Mouse (Mus musculus): ENCODE measurements around the gene Arfrp1. TPM values are rescaled to one million over a fixed set of nuclear protein-coding genes. Genes with fewer than 3 reads are reported as not detected.
A peak's percentile ranks its signal among the peaks of the same experiment; 100 is the strongest.

Arfrp1 gene
- polyA plus RNA-seq (2015; fragmentation: Nextera tagmentation; extraction: Ambion mirVana) = 69.4 and 71.8 TPM in 2 replicates

DNA sequence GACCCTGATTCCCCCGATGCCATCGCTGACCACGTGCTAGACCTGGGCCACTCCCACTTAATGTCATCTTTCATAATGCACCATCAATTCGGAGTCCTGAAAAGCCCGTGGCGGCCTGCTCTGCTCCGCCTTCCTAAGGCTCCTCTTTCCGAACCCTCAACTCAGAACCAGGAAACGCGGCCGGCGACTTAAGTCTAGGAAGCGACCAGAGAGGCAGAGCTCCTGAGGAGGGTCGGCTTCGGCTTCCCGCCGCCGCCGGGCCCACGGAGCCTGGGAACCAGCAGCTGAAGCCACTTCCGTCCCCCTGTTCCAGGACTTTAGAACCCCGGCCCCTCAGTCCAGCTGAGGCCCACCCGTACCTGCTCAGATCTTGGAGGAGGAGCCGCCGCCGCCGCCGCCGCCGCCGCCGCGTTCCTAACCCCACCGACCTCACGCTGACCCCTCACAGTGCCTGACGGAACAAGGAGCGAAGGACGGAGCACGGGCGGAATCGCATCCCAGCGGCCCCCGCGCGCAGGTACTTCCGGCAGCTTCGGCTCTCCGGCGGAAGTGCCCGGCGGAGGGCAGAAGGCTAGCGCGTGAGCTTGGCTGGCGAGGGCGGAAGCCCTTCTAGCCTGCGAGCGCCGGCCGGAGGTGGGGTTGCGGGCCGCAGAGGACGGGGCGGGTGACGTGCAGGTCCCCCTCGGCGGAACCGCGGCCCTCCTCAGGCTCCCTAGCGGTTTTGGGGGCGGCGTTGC lies at the start of gene Arfrp1, which contains the start of gene Zgpat:
Arfrp1 (minus strand) TSS at position 545 of the 737 bp plus-strand sequence.
Zgpat (plus strand) TSS at position 69 of the 737 bp plus-strand sequence.
- H3K9me3 ChIP-seq (replicated peaks) = no peaks in the 10 kb centered on the region
- peaks cover 32% of the 10 kb centered on the region for H3K4me1 ChIP-seq
- peak within 1 kb of the TSS; percentile 92 for H3K4me3 ChIP-seq (replicated peaks)
- under 1% methylated on average over 55 of the region's 71 CpGs for WGBS
- peaks cover 53% of the 10 kb centered on the region for H3K36me3 ChIP-seq
- peak within 1 kb of the TSS; percentile 92 for H3K4me2 ChIP-seq
- peak within 1 kb of the TSS; percentile 91 for H3K9ac ChIP-seq
- no peaks in the 10 kb centered on the region for H3K27me3 ChIP-seq
- ATAC-seq (replicated peaks; ENCODE audit: low FRiP score) = peak; percentile 93
- peak within 1 kb of the TSS; percentile 96 for H3K27ac ChIP-seq

DNA sequence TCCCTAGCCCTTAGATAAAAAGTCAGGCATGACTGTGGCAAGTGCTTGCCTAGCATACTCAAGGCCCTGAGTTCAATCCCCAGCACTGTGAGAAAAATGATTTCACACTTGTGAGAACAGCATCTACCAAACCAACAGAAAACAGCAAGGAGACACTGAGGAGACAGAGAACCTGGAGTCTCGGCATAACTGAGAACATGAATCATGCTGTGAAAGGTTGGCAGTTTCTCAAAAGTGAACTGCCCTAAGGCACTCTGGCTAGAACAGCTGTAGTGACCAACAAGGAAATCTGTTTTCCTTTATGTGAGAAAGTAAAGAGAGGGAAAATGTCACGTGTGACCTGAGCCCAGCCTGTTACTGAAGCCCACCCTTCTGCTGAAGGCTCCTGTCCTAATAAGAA lies 47.9 kb upstream of the Arfrp1 start:
- Histone ChIP-seq H3K9ac (no peak overlapping the region), H3K9me3 (replicated peaks) (no peaks in the 10 kb centered on the region), H3K27me3 (no peaks in the 10 kb centered on the region), H3K4me1 (no peaks in the 10 kb centered on the region), H3K36me3 (peaks cover 25% of the 10 kb centered on the region), H3K4me3 (replicated peaks) (no peak overlapping the region), H3K4me2 (no peak overlapping the region), H3K27ac (0 out of 2 replicates have a peak overlapping the region, but pooled peaks have one; percentile 6)
- ATAC-seq (replicated peaks; ENCODE audit: low FRiP score) = no peak
- WGBS = 48% methylated on average over 2 of the region's 2 CpGs

DNA sequence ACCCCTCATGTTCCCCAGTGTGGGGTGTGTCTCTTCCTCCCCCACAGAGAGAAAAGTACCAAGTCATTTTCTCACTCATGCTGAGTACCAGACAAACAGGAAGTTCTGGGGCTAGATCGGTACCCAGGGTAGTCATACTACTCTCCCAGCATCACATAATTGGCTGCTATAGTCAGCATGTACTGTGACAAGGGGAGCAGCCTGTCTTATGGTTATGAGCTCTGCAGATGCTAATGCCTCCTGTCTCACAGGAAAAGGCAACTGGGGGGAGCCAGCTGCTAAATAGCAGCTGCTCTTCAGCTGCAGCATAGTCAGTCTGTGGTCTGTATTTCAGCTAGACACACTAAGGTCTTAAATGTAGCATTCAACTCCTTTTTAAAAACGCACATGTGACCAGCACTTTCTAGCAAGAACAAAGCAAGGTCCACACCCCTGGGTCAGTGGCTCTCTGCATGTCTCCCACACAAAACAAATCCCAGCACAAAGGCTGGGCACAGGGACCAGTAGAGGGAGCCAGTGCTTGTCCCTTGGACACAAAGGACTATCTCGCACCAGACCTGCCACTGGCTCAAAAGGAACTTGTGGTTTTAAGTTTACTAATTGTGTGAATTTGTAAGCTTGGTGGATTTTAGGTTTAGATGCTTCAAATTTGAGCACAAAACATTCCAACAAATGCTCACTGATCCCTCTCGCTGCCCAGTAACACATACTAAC lies 45.7 kb upstream of the Arfrp1 start:
- Histone ChIP-seq H3K27ac (no peak overlapping the region), H3K4me2 (no peak overlapping the region), H3K27me3 (no peaks in the 10 kb centered on the region), H3K36me3 (peaks cover 39% of the 10 kb centered on the region), H3K4me1 (no peaks in the 10 kb centered on the region), H3K9me3 (replicated peaks) (no peaks in the 10 kb centered on the region), H3K9ac (no peak overlapping the region), H3K4me3 (replicated peaks) (no peak overlapping the region)
- 46% methylated on average over 4 of the region's 4 CpGs for WGBS
- ATAC-seq (replicated peaks; ENCODE audit: low FRiP score) = 0 out of 2 replicates have a peak, but pooled peaks have one; percentile 69

DNA sequence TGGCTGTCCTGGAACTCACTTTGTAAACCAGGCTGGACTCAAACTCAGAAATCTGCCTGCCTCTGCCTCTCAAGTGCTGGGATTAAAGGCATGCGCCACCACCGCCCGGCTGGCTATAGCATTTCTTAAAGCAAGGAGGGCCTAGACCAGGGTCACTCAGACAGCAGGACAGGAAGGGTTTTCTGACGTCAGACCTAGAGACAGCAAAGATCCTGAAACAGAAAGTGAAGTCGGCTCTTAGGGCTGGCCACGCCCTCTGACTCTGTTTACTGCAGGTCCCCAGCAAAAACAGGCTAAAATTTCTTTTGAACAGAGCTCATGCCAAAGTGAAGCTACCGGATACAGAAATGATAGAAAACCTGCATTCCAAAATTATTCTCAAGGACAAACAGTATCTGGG lies 44.4 kb upstream of the Arfrp1 start:
- Histone ChIP-seq H3K4me2 (no peak overlapping the region), H3K27ac (no peak overlapping the region), H3K27me3 (no peaks in the 10 kb centered on the region), H3K9me3 (replicated peaks) (no peaks in the 10 kb centered on the region), H3K9ac (no peak overlapping the region), H3K36me3 (peaks cover 52% of the 10 kb centered on the region), H3K4me1 (no peaks in the 10 kb centered on the region), H3K4me3 (replicated peaks) (no peak overlapping the region)
- ATAC-seq (replicated peaks; ENCODE audit: low FRiP score) = no peak
- WGBS = 81% methylated on average over 7 of the region's 7 CpGs

DNA sequence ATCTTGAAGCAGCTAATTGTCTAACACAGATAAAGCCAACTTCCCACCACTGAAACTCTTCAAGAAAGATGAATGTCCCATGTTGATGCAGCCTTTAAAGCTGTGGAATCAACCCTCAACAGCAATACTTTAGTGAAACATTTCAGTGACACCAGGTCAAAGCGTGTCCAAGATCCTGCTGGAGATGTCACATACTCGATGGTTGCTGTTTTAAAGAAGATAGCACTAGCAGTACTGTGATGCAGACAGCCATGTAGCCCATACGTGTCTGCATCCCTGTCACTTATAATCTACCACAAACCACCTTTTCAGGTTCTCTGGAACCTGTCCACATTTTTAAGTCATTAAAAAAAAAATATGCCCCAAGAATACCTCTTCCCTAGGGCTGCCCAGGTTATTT lies 38.5 kb upstream of the Arfrp1 start:
- Histone ChIP-seq H3K27me3 (no peaks in the 10 kb centered on the region), H3K27ac (no peak overlapping the region), H3K9ac (no peak overlapping the region), H3K4me1 (no peaks in the 10 kb centered on the region), H3K9me3 (replicated peaks) (no peaks in the 10 kb centered on the region), H3K36me3 (peaks cover 50% of the 10 kb centered on the region), H3K4me2 (no peak overlapping the region), H3K4me3 (replicated peaks) (no peak overlapping the region)
- WGBS = 95% methylated on average over 3 of the region's 3 CpGs
- no peak for ATAC-seq (replicated peaks; ENCODE audit: low FRiP score)

DNA sequence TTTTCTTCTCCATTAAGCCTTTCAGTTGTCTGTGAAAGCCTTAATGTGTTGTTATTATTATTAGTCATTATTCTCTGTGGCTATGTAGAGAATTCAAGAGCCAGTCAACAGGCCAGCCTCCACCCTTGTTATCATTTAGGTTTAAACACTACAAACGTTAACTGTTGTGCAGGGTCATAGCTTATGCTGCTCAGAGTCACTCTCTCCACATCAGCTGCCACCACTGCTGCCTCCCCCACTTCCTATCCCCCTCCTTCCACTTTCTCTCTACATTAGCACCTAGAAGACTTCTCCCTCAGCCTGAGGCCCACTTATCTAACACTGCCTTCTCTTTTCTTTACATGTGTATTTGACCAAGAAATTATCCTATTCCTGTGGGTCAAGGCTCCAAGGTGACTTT lies 36.3 kb upstream of the Arfrp1 start:
- no peak overlapping the region for H3K4me2 ChIP-seq
- no peak overlapping the region for H3K4me3 ChIP-seq (replicated peaks)
- no peaks in the 10 kb centered on the region for H3K4me1 ChIP-seq
- peaks cover 38% of the 10 kb centered on the region for H3K36me3 ChIP-seq
- no peaks in the 10 kb centered on the region for H3K9me3 ChIP-seq (replicated peaks)
- no peak overlapping the region for H3K9ac ChIP-seq
- no peak overlapping the region for H3K27ac ChIP-seq
- WGBS = 21% methylated on average over 1 of the region's 1 CpGs
- no peaks in the 10 kb centered on the region for H3K27me3 ChIP-seq
- ATAC-seq (replicated peaks; ENCODE audit: low FRiP score) = no peak

DNA sequence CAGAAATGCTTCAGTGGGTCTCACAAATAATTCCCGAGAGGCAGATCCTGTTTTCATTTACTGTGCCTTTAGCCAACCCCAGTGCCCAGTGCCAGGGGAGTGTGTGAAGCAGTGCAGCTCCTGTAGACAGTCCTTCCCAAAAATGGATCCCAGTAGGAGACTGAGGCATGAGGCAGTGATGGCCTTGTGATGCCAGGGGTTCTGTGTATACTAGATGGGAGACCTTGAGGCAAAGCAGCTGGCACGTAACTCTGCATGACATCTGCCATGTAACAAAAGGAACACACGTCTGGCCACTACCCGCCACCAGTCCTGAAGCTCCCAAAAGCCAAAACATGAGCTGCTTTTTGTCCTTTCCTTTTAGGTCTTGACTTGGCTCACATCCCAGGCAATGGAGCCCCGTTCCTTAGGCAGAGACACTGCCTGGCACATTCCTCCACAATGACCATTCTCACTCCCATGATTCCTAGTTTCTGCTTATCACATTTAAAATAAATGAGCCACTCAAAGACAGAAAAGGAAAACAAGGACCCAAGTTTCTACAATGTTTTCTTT lies 32.1 kb upstream of the Arfrp1 start:
- ATAC-seq (replicated peaks; ENCODE audit: low FRiP score) = no peak
- Histone ChIP-seq H3K4me2 (no peak overlapping the region), H3K27ac (no peak overlapping the region), H3K27me3 (no peaks in the 10 kb centered on the region), H3K36me3 (peaks cover 35% of the 10 kb centered on the region), H3K9ac (no peak overlapping the region), H3K4me1 (no peaks in the 10 kb centered on the region), H3K4me3 (replicated peaks) (no peak overlapping the region), H3K9me3 (replicated peaks) (no peaks in the 10 kb centered on the region)
- 70% methylated on average over 5 of the region's 5 CpGs for WGBS

DNA sequence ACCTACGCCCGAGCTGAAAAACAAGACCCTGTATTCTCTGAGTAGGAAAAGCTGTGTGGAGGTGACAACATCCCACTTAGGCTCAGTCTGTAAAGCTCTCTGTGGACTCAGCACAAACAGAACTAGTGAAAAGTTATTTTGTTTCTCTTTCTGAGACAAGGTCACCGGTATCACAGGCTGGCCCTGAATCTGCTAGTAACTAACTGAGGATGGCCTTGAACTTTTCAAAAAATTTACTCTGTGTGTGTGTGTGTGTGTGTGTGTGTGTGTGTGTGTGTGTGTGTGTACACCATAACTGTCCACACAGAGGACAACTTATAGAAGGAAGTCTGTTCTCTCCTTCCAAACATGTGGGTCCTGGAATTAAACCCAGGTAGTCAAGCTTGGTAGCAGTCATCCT lies 28.9 kb upstream of the Arfrp1 start:
- no peak for ATAC-seq (replicated peaks; ENCODE audit: low FRiP score)
- H3K9me3 ChIP-seq (replicated peaks) = no peaks in the 10 kb centered on the region
- H3K4me2 ChIP-seq = no peak overlapping the region
- WGBS = 91% methylated on average over 3 of the region's 3 CpGs
- H3K4me1 ChIP-seq = no peaks in the 10 kb centered on the region
- peaks cover 64% of the 10 kb centered on the region for H3K36me3 ChIP-seq
- H3K27ac ChIP-seq = no peak overlapping the region
- H3K27me3 ChIP-seq = no peaks in the 10 kb centered on the region
- H3K4me3 ChIP-seq (replicated peaks) = no peak overlapping the region
- H3K9ac ChIP-seq = 0 out of 2 replicates have a peak overlapping the region, but pooled peaks have one; percentile 2

DNA sequence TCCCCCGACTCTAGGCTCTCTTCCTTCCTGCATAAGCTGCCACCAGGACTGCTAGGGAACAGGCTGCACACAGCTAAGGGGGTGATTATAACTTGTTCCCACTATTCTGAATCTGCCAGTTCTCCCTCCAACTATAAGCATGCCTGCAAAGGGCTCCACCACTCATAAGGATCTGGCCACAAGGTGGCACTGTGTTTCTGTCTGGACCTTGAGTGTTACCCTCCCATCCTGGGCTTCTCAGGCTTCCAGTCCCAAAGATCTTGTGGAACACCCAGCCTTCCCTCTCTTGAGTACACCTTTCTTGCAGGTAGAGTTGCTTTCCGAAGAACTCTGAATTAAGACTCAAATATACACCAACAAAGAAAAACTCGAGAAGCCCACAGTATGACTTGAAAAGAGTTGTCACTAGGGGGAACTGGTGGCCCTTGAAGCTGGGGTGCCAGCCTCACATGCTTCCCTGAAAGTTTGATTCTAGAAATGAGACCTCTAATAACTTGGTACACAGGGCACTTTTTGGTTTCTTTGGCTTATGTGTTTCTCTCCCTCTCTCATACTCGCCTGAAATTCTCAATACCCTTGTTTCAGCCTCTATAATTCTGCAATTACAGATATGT lies 27.5 kb upstream of the Arfrp1 start:
- Histone ChIP-seq H3K4me3 (replicated peaks) (no peak overlapping the region), H3K9me3 (replicated peaks) (no peaks in the 10 kb centered on the region), H3K36me3 (peaks cover 65% of the 10 kb centered on the region), H3K4me2 (no peak overlapping the region), H3K27ac (no peak overlapping the region), H3K27me3 (no peaks in the 10 kb centered on the region), H3K9ac (no peak overlapping the region), H3K4me1 (no peaks in the 10 kb centered on the region)
- 34% methylated on average over 4 of the region's 4 CpGs for WGBS
- peak; percentile 77 for ATAC-seq (replicated peaks; ENCODE audit: low FRiP score)

DNA sequence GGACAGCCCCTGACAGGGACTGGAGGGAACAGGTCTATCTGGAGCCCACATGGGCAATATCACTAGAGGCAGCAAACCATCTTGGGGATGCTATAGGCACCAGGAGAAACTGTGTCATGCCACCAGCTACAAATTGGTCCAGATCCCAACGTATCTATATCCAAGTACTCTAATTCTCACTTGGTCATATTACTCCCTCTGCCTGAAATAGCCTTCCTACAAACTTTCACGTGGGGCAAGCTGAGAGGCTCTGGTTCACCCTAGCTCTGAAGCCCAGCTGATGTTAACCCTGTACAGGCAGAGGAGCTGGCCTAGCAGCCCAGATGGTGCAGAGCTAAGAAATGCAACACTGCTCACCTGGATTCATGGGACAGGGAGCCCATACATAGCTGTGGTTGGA lies 26.3 kb upstream of the Arfrp1 start:
- no peak overlapping the region for H3K4me3 ChIP-seq (replicated peaks)
- H3K36me3 ChIP-seq = peaks cover 73% of the 10 kb centered on the region
- H3K4me2 ChIP-seq = no peak overlapping the region
- 73% methylated on average over 2 of the region's 2 CpGs for WGBS
- H3K27me3 ChIP-seq = no peaks in the 10 kb centered on the region
- H3K4me1 ChIP-seq = no peaks in the 10 kb centered on the region
- no peak overlapping the region for H3K9ac ChIP-seq
- no peak overlapping the region for H3K27ac ChIP-seq
- no peaks in the 10 kb centered on the region for H3K9me3 ChIP-seq (replicated peaks)
- ATAC-seq (replicated peaks; ENCODE audit: low FRiP score) = no peak

DNA sequence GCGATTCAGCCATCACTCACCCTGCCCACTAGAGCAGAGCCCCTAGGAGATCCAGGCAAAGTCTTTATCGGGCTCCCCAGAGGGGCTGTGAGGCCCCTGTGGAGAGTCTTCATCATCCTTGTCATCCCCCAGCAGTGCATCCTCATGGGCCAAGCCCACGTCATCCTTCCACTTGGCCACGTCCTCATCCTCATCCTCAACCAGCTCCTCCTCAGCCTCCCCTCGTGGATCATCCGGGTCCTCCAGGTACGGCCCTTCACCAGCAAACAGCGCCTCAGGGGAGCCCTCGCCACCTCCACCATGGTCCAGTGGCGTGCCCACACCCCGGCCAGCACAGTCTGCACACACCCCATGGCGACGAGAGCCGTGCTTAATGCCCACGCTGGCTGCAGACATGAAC lies 25.8 kb upstream of the Arfrp1 start:
- Histone ChIP-seq H3K36me3 (peaks cover 78% of the 10 kb centered on the region), H3K27ac (no peak overlapping the region), H3K9me3 (replicated peaks) (no peaks in the 10 kb centered on the region), H3K27me3 (no peaks in the 10 kb centered on the region), H3K9ac (no peak overlapping the region), H3K4me1 (no peaks in the 10 kb centered on the region), H3K4me2 (no peak overlapping the region), H3K4me3 (replicated peaks) (no peak overlapping the region)
- WGBS = 91% methylated on average over 15 of the region's 15 CpGs
- no peak for ATAC-seq (replicated peaks; ENCODE audit: low FRiP score)
